Mouse (Mus musculus): ENCODE data around the gene Sdr9c7.
"Not testable (repeated sequence)": the region's sequence is repeated elsewhere in the genome, so short reads cannot be mapped to it uniquely, and the experiment has no call there.

The Sdr9c7 gene

GRCm38 (mm10) chr10:127907386-127907951, 9.2 kb downstream of the Sdr9c7 start:
- DNase-seq, result no peak

DNA sequence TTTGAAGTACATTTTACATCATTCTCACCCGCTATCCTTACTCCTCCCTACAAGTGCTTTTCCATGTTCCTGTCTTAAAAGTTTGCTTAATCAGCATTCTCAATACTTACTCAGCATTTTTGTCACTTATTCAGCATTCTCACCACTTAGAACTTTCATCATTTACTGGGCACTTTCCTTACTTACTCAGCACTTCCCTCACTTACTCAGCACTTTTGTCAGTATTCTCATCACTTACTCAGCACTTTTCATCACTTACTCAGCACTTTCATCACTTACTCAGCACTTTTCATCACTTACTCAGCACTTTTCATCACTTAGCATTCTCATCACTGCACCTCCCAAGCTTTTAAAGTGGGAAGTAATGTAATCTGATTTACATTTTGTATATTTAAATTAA, 17.3 kb downstream of the Sdr9c7 start:
- no peak for DNase-seq

DNA sequence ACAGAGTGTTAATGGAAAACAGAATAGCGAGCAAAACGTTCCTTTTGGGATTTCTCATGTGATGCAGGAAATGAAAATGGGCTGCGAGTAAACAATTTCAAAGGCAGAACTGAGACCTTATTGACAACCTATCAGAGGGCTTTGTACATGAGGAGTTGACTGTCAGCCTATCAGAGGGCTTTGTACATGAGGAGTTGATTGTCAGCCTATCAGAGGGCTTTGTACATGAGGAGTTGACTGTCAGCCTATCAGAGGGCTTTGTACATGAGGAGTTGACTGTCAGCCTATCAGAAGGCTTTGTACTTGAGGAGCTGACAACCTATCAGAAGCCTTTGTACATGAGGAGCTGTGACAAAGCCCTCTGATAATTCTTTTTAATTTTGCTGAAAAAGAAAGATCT, 18.9 kb downstream of the Sdr9c7 start:
- DNase-seq, result not testable (repeated sequence)

DNA sequence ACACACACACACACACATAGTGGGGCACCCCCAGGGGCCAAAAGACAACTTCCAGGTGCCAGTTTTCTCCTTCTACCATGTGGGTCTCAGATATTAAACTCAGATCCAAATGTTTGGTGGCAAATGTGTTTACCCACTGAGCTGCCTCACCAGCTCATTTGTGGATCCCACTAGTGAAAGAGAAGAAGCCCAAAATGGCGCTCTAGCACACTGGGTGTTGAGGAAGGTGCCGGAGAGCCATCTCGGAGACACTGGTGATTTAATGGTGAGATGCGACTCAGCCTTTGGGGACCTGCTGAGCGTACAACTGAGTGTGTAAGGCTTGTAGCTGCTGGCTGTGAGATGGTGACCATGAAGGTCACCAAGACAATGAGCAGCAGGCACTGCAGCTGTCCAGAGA, 19.3 kb downstream of the Sdr9c7 start:
- no peak for DNase-seq

GRCm38 (mm10) chr10:127922241-127922640, 23.9 kb downstream of the Sdr9c7 start:
- no peak for DNase-seq

- DNase-seq, result no peak
These were observed 24.7 kb downstream of the Sdr9c7 start for GRCm38 (mm10) chr10:127923024-127923423.

DNA sequence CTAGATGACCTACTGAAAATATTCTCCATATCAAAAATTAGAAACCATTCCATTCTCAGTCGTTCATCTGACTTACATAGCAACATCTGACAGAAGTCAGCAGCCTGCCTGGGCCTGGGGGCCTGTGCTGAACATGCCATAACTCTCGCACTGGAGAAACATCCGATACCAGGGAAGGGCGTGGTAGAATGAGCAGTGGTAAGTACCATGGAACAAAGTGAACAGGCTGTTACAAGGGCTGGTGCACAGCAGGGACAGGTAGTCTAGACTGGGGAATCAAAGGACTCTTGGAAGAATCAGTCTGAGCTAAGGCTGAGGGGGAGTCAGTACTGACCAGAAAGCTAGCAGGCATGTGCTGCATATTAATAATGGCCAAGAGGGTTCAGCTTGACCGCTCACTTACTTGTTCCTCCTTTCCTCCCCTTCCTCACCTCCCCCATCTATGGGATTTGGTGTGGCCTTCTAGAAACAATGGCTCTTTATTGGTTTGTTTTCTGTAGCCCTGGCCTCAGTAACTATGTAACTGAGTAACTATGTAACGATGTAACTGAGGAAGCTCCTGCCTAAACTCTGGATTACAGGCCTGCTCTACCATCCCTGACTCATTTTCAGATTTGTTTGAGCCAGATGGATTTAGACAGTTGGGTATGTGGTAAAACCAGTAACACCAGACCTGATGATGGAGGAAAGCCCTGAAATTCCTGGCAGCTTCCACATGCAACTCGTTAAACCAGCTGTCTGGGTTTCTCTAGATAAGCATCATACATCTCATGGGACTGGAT, 26.5 kb downstream of the Sdr9c7 start:
- DNase-seq, result peak; percentile 79

DNA sequence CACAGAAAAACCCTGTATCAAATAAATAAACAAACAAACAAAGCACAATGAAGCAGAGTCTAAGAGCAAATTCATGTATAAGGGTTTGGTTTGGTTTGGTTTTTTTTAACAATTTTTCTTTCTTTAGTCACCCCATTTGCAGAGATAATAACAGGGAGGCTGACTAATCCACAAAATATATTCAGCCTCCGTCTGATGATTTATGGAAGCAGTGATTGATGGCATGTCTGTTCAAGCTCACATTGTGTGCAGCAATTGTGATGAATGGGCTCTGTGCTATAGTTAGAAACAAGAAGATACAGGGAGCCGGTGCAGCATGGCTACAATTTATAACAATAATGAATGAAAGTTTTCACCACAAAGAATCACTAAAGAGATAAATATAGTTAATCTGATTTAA, 29.4 kb downstream of the Sdr9c7 start:
- no peak for DNase-seq

GRCm38 (mm10) chr10:127932290-127932926, 34.1 kb downstream of the Sdr9c7 start:
- DNase-seq, result no peak

GRCm38 (mm10) chr10:127936271-127936670, 38.0 kb downstream of the Sdr9c7 start:
- DNase-seq, result no peak

DNA sequence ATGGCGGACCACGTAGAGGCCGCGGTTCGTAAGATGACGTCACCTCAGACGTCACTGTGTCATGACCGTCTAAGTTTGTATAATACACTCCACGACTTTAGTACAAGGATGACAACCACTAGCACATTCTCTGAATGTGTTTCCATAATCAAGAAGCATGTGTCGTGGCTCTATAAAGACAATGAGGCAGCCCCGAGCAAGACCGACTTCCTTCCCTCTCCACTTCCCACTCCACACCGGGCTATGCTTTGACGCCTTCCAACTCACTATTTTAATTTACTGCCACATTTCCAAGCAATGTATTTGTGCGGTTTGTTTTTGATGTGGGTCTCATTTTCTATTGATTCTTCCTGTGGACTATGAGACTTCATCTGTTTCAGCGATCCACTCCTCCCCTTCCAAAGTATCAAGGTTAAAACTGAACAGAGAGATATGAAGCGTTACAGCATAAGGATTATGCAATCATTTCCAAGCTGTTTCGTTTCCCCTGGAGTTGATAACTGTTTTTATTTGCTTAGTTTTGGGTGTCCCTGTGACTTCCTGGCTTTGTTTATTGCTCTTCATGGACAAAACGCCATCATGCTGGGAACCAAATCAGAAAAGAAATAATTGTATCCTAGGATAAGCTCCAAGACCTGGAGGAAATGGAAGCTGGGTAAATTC, 38.6 kb downstream of the Sdr9c7 start:
- DNase-seq, result no peak

- DNase-seq, result no peak
These were observed 39.2 kb downstream of the Sdr9c7 start for GRCm38 (mm10) chr10:127937428-127938010.

DNA sequence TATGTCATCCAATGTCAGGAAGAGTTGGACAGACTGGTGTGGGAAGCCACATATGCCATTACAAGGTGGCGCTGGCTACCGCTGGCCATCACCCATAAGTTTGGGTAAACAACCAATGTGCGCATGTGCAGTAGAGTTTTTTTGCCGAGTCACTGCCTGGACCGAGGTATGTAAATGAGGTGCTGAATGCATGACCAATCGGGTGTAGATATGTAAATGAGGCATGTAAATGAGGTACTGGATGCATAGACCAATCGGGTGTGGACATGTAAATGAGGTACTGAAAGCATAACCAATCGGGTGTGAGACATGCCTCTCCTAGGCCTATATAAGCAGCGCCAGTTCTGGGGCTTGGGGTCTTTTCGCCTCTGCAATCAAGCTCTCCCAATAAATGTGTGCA, 41.3 kb downstream of the Sdr9c7 start:
- not testable (repeated sequence) for DNase-seq

- DNase-seq, result peak; percentile 9
These were observed 47.2 kb downstream of the Sdr9c7 start for GRCm38 (mm10) chr10:127945432-127946064.

DNA sequence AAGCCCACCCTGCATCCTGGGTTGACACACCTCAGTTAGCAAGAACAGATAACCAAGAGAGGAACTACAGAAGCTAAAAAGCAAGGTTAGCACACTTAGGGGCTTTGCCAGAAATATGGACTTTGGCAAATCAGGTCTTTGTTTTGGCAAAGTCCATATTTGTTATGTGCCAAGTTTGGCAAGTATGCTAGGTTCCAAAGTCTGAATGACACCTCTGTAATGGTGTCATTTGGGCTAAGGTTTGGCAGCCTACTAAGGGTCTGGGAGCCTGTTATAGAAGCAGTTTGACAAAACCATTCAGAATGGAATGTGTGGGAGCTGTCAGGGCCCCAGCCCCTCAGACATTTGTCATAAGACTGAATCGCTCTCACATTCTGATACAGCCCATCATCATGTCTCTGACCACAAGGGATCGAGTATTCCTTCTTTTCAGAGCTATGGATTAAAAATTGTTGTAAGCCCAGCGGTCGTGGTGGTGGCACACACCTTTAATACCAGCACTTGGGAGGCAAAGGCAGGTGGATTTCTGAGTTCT, 51.3 kb downstream of the Sdr9c7 start:
- DNase-seq, result no peak

DNA sequence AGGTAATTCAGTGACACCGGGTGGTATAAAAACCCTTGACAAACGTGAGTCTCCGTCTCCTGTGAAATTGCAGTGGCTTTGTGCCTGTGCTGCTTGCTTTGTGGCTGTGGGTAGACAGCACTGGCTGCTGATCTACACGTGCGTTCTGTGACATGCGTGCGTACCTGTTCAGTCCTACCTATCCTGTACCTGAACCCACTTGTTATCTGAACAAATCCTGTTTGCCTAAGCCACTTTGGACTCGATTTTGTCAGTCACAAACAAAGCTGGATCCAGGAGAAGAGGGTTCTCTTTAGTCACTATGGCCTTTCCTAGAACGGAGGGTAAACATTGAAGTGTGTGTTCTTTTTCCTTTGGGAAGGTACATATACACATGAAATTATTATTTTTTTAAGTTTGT, 53.1 kb downstream of the Sdr9c7 start:
- DNase-seq, result no peak

DNA sequence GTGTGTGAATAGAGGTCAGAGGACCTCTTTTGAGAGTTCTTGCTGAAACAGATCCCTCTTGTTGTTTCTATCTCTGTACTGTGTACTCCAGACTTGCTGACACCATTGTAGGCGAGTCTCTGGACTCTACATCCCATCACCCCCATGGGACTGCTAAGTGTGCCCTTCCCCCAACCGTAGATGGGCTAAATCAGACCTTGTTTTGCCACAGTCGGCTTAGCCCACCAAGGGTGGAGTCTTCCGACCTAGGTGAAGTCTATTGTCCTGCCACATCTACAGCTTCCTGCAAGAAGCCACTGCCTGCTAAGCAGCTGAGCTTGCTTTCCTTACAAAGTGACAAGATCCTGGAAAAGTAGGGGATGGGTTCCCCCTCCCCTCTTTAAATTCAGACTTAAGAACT, 53.5 kb downstream of the Sdr9c7 start:
- no peak for DNase-seq

- DNase-seq, result no peak
These were observed 56.7 kb downstream of the Sdr9c7 start for GRCm38 (mm10) chr10:127955034-127955433.

- DNase-seq, result peak; percentile 22
These were observed 58.0 kb downstream of the Sdr9c7 start for GRCm38 (mm10) chr10:127956168-127956816.

- no peak for DNase-seq
These were observed 60.9 kb downstream of the Sdr9c7 start for GRCm38 (mm10) chr10:127959161-127959679.

Measured in layer of hippocampus, adult 9-11 months (tissue).